Mouse (Mus musculus): ENCODE data around the gene Bola3. TPM values are rescaled to one million over a fixed set of nuclear protein-coding genes. Genes with fewer than 3 reads are reported as not detected.

The Bola3 gene
- polyA plus RNA-seq, 1 experiment from 2014 or later: 102 TPM

GRCm38 (mm10) chr6:83350172-83350571 lies 1.2 kb downstream of the Bola3 start:
- Histone ChIP-seq H3K36me3 (peaks cover 19% of the 10 kb centered on the region), H3K9ac (replicated peaks) (peak overlapping the region; percentile 93), H3K4me2 (replicated peaks) (peak overlapping the region; percentile 87), H3K27ac (replicated peaks) (no peak overlapping the region), H3K4me3 (peak overlapping the region; percentile 92), H3K4me1 (peaks cover 16% of the 10 kb centered on the region), H3K9me3 (no peaks in the 10 kb centered on the region), H3K27me3 (no peaks in the 10 kb centered on the region)
- ATAC-seq (ENCODE audit: low FRiP score, low read depth): no peak
- 87% methylated on average over 7 of the region's 7 CpGs for WGBS

- Histone ChIP-seq H3K9me3 (no peaks in the 10 kb centered on the region), H3K4me1 (peaks cover 16% of the 10 kb centered on the region), H3K4me2 (replicated peaks) (no peak overlapping the region), H3K9ac (replicated peaks) (no peak overlapping the region), H3K27ac (replicated peaks) (no peak overlapping the region), H3K36me3 (peaks cover 21% of the 10 kb centered on the region), H3K4me3 (no peak overlapping the region), H3K27me3 (no peaks in the 10 kb centered on the region)
- ATAC-seq (ENCODE audit: low FRiP score, low read depth): no peak
- 92% methylated on average over 16 of the region's 16 CpGs for WGBS
These were observed 2.0 kb downstream of the Bola3 start for GRCm38 (mm10) chr6:83350851-83351405.

GRCm38 (mm10) chr6:83351490-83352160 lies 2.7 kb downstream of the Bola3 start:
- no peak overlapping the region for H3K27ac ChIP-seq (replicated peaks)
- peaks cover 17% of the 10 kb centered on the region for H3K4me1 ChIP-seq
- H3K27me3 ChIP-seq: no peaks in the 10 kb centered on the region
- H3K36me3 ChIP-seq: peaks cover 21% of the 10 kb centered on the region
- H3K4me3 ChIP-seq: no peak overlapping the region
- H3K9ac ChIP-seq (replicated peaks): no peak overlapping the region; the same call in 1 of the 2 replicates
- no peak overlapping the region for H3K4me2 ChIP-seq (replicated peaks)
- ATAC-seq (ENCODE audit: low FRiP score, low read depth): no peak
- H3K9me3 ChIP-seq: no peaks in the 10 kb centered on the region
- 84% methylated on average over 7 of the region's 7 CpGs for WGBS

GRCm38 (mm10) chr6:83352666-83353410 lies 3.9 kb downstream of the Bola3 start:
- H3K9me3 ChIP-seq: no peaks in the 10 kb centered on the region
- no peaks in the 10 kb centered on the region for H3K27me3 ChIP-seq
- peaks cover 20% of the 10 kb centered on the region for H3K4me1 ChIP-seq
- no peak overlapping the region for H3K4me2 ChIP-seq (replicated peaks)
- WGBS: 92% methylated on average over 24 of the region's 24 CpGs
- no peak for ATAC-seq (ENCODE audit: low FRiP score, low read depth)
- no peak overlapping the region for H3K9ac ChIP-seq (replicated peaks)
- H3K27ac ChIP-seq (replicated peaks): no peak overlapping the region
- peaks cover 21% of the 10 kb centered on the region for H3K36me3 ChIP-seq
- H3K4me3 ChIP-seq: no peak overlapping the region

GRCm38 (mm10) chr6:83354856-83355781 lies 6.2 kb downstream of the Bola3 start:
- no peak overlapping the region for H3K27ac ChIP-seq (replicated peaks)
- no peaks in the 10 kb centered on the region for H3K27me3 ChIP-seq
- WGBS: 86% methylated on average over 9 of the region's 9 CpGs
- H3K4me1 ChIP-seq: peaks cover 10% of the 10 kb centered on the region
- no peaks in the 10 kb centered on the region for H3K9me3 ChIP-seq
- H3K4me2 ChIP-seq (replicated peaks): no peak overlapping the region
- H3K9ac ChIP-seq (replicated peaks): no peak overlapping the region
- peaks cover 38% of the 10 kb centered on the region for H3K36me3 ChIP-seq
- no peak for ATAC-seq (ENCODE audit: low FRiP score, low read depth)
- H3K4me3 ChIP-seq: no peak overlapping the region

GRCm38 (mm10) chr6:83356569-83357138 lies 7.7 kb downstream of the Bola3 start:
- Histone ChIP-seq H3K36me3 (peaks cover 45% of the 10 kb centered on the region), H3K4me2 (replicated peaks) (no peak overlapping the region), H3K27me3 (no peaks in the 10 kb centered on the region), H3K27ac (replicated peaks) (no peak overlapping the region), H3K9ac (replicated peaks) (no peak overlapping the region), H3K4me3 (no peak overlapping the region), H3K4me1 (0 out of 2 replicates have a peak, but pooled peaks cover 4% of the 10 kb centered on the region), H3K9me3 (no peaks in the 10 kb centered on the region)
- WGBS: 18% methylated on average over 7 of the region's 7 CpGs
- ATAC-seq (ENCODE audit: low FRiP score, low read depth): peak; percentile 42; the same call in 1 of the 2 replicates

- 0 out of 2 replicates have a peak, but pooled peaks cover 4% of the 10 kb centered on the region for H3K4me1 ChIP-seq
- WGBS: 93% methylated on average over 10 of the region's 10 CpGs
- peaks cover 45% of the 10 kb centered on the region for H3K36me3 ChIP-seq
- no peaks in the 10 kb centered on the region for H3K9me3 ChIP-seq
- H3K27me3 ChIP-seq: no peaks in the 10 kb centered on the region
- H3K4me2 ChIP-seq (replicated peaks): no peak overlapping the region
- no peak overlapping the region for H3K4me3 ChIP-seq
- H3K27ac ChIP-seq (replicated peaks): no peak overlapping the region
- no peak for ATAC-seq (ENCODE audit: low FRiP score, low read depth)
- H3K9ac ChIP-seq (replicated peaks): no peak overlapping the region
These were observed 8.5 kb downstream of the Bola3 start for GRCm38 (mm10) chr6:83357436-83357835.

GRCm38 (mm10) chr6:83361523-83362248 lies 12.7 kb downstream of the Bola3 start:
- Histone ChIP-seq H3K4me2 (replicated peaks) (no peak overlapping the region), H3K9ac (replicated peaks) (no peak overlapping the region), H3K9me3 (no peaks in the 10 kb centered on the region), H3K27me3 (no peaks in the 10 kb centered on the region), H3K4me3 (no peak overlapping the region), H3K27ac (replicated peaks) (no peak overlapping the region), H3K4me1 (0 out of 2 replicates have a peak, but pooled peaks cover 2% of the 10 kb centered on the region), H3K36me3 (peaks cover 43% of the 10 kb centered on the region)
- no peak for ATAC-seq (ENCODE audit: low FRiP score, low read depth)
- WGBS: 88% methylated on average over 11 of the region's 11 CpGs

- Histone ChIP-seq H3K36me3 (peaks cover 55% of the 10 kb centered on the region), H3K27me3 (no peaks in the 10 kb centered on the region)
- WGBS: 91% methylated on average over 12 of the region's 12 CpGs
These were observed 14.1 kb downstream of the Bola3 start for GRCm38 (mm10) chr6:83363075-83363474.

GRCm38 (mm10) chr6:83370316-83370965 lies 21.5 kb downstream of the Bola3 start:
- Histone ChIP-seq H3K9me3 (no peaks in the 10 kb centered on the region), H3K27ac (replicated peaks) (no peak overlapping the region), H3K36me3 (peaks cover 94% of the 10 kb centered on the region), H3K4me2 (replicated peaks) (no peak overlapping the region), H3K27me3 (no peaks in the 10 kb centered on the region), H3K4me1 (no peaks in the 10 kb centered on the region), H3K9ac (replicated peaks) (no peak overlapping the region), H3K4me3 (no peak overlapping the region)
- ATAC-seq (ENCODE audit: low FRiP score, low read depth): no peak
- 91% methylated on average over 21 of the region's 21 CpGs for WGBS

More at GRCm38 (mm10) chr6:83363075-83363474, 14.1 kb downstream of the Bola3 start:
- Histone ChIP-seq H3K9me3 (no peaks in the 10 kb centered on the region), H3K4me1 (no peaks in the 10 kb centered on the region), H3K4me2 (replicated peaks) (no peak overlapping the region), H3K27ac (replicated peaks) (no peak overlapping the region), H3K4me3 (no peak overlapping the region), H3K9ac (replicated peaks) (no peak overlapping the region)
- no peak for ATAC-seq (ENCODE audit: low FRiP score, low read depth)
